Mouse (Mus musculus) megakaryocyte-erythroid progenitor cell, adult 5-6 weeks (primary cell): Measurements from ENCODE around the gene Tmc3. TPM values are rescaled to one million over a fixed set of nuclear protein-coding genes. Genes with fewer than 3 reads are reported as not detected.

ENCODE experiments used
- ATAC-seq: replicated peaks from 2 replicates; pipeline ENCODE4 v1.8.0; 2016; ENCODE audit warnings: mild to moderate bottlenecking, inconsistent platforms; ENCODE audit not compliant: severe bottlenecking, poor library complexity, low FRiP score, low TSS enrichment
- total RNA-seq, 2 experiments: library from RNA; stranded (forward) in 1 of 2; stranded (reverse) in 1 of 2; fragments of 200-1000, 215-1000 nt in 1 of 2; fragments of >200 nt in 1 of 2; fragmentation: Nextera tagmentation in 1 of 2; gene quantifications; 2 replicates each; pipeline ENCODE4 v1.2.3; 2014 to 2017

The Tmc3 gene
- total RNA-seq, 2 experiments from 2014 or later, result 0.19 to 0.42 TPM

GRCm38 (mm10) chr7:83594056-83594455 lies 9.3 kb downstream of the Tmc3 start:
- no peak for ATAC-seq

GRCm38 (mm10) chr7:83597063-83597462 lies 12.3 kb downstream of the Tmc3 start:
- no peak for ATAC-seq

- ATAC-seq, result peak; percentile 61
Observed at GRCm38 (mm10) chr7:83598997-83599912, 14.5 kb downstream of the Tmc3 start.

- peak; percentile 89 for ATAC-seq
Observed at GRCm38 (mm10) chr7:83599913-83600286, 15.2 kb downstream of the Tmc3 start.

- ATAC-seq, result no peak
Observed at GRCm38 (mm10) chr7:83604180-83604944, 19.6 kb downstream of the Tmc3 start.

- ATAC-seq, result no peak
Observed at GRCm38 (mm10) chr7:83606796-83607195, 22.1 kb downstream of the Tmc3 start.

GRCm38 (mm10) chr7:83609891-83610290 lies 25.2 kb downstream of the Tmc3 start:
- ATAC-seq, result no peak

- ATAC-seq, result no peak
Observed at GRCm38 (mm10) chr7:83611886-83612285, 27.2 kb downstream of the Tmc3 start.

- ATAC-seq, result no peak
Observed at GRCm38 (mm10) chr7:83615272-83615671, 30.5 kb downstream of the Tmc3 start.

- no peak for ATAC-seq
Observed at GRCm38 (mm10) chr7:83615815-83616214, 31.1 kb downstream of the Tmc3 start.

GRCm38 (mm10) chr7:83616268-83616667 lies 31.5 kb downstream of the Tmc3 start:
- no peak for ATAC-seq

GRCm38 (mm10) chr7:83618709-83619108 lies 34.0 kb downstream of the Tmc3 start:
- no peak for ATAC-seq

GRCm38 (mm10) chr7:83622582-83622981 lies 37.9 kb downstream of the Tmc3 start:
- ATAC-seq, result no peak

- ATAC-seq, result no peak
Observed at GRCm38 (mm10) chr7:83624065-83624464, 39.3 kb downstream of the Tmc3 start.

GRCm38 (mm10) chr7:83626557-83627257 lies 42.0 kb downstream of the Tmc3 start:
- ATAC-seq, result no peak

GRCm38 (mm10) chr7:83627369-83627768 lies 42.6 kb downstream of the Tmc3 start:
- ATAC-seq, result no peak

- ATAC-seq, result peak; percentile 28; the same call in 1 of the 2 replicates
Observed at GRCm38 (mm10) chr7:83631073-83631827, 46.5 kb downstream of the Tmc3 start.

- peak; percentile 97 for ATAC-seq
Observed at GRCm38 (mm10) chr7:83631828-83632681, 47.3 kb downstream of the Tmc3 start, which contains the start of gene Stard5. Gene Stard5 (plus strand): TSS chr7:83631959.
